Mouse (Mus musculus): Measurements from ENCODE around the gene Slc6a20a. TPM values are rescaled to one million over a fixed set of nuclear protein-coding genes. Genes with fewer than 3 reads are reported as not detected.

Slc6a20a gene
- polyA plus RNA-seq, 1 experiment from 2014 or later: 0.78 TPM

DNA sequence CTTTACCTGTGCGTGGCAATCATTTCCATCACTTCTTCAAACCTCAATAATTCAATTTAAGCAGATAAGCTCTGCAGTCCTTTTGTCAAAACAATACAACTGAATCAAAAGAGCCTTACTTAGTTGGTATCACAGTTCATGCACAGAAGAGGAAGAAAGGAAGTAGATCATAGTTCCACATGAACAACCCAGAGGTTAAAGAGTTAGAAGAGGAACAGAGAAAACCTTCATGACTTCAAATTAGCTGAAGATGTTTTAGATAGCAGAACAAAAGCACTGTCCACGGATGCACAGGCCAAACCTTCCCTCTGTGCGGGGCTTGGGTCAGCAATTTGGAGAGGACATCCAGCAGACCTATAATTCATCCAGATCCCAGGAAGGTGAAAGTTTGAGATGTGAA lies 47.0 kb downstream of the Slc6a20a start:
- Histone ChIP-seq H3K4me1 (no peaks in the 10 kb centered on the region), H3K36me3 (no peaks in the 10 kb centered on the region), H3K27me3 (no peaks in the 10 kb centered on the region), H3K9ac (no peak overlapping the region), H3K4me2 (no peak overlapping the region), H3K4me3 (replicated peaks) (no peak overlapping the region), H3K27ac (no peak overlapping the region), H3K9me3 (replicated peaks) (no peaks in the 10 kb centered on the region)
- no peak for ATAC-seq (replicated peaks; ENCODE audit: low FRiP score)
- 85% methylated on average over 3 of the region's 3 CpGs for WGBS

DNA sequence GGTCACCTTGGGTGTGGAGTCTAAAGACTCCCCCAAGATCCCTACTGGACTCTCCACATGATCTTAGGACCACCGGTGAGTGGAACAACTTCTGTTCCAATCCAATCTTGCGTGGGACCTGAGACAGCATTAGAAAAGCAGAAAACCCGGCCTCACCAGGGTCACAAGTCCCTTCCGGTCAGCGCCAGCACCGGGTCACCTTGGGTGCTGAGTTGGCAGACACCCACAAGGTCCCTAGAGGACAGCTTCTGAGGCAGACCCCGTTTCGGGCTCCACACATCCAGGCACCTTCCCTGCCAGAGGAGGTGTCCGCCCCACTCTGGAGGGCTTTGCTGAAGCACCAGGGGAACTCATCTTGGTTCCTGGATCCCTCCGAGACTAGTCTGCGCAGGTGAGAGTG lies 52.9 kb downstream of the Slc6a20a start:
- ATAC-seq (replicated peaks; ENCODE audit: low FRiP score): no peak

GRCm38 (mm10) chr9:123624741-123625140 lies 53.9 kb downstream of the Slc6a20a start:
- ATAC-seq (replicated peaks; ENCODE audit: low FRiP score): no peak
- Histone ChIP-seq H3K27me3 (no peaks in the 10 kb centered on the region), H3K9me3 (replicated peaks) (no peaks in the 10 kb centered on the region), H3K4me2 (no peak overlapping the region), H3K4me1 (no peaks in the 10 kb centered on the region), H3K4me3 (replicated peaks) (no peak overlapping the region), H3K9ac (no peak overlapping the region), H3K27ac (no peak overlapping the region), H3K36me3 (no peaks in the 10 kb centered on the region)
- WGBS: 82% methylated on average over 2 of the region's 2 CpGs

More for the DNA sequence above, 52.9 kb downstream of the Slc6a20a start:
- WGBS: 91% methylated on average over 11 of the region's 11 CpGs
- Histone ChIP-seq H3K4me2 (no peak overlapping the region), H3K4me1 (no peaks in the 10 kb centered on the region), H3K9ac (no peak overlapping the region), H3K36me3 (no peaks in the 10 kb centered on the region), H3K4me3 (replicated peaks) (no peak overlapping the region), H3K9me3 (replicated peaks) (no peaks in the 10 kb centered on the region), H3K27ac (no peak overlapping the region), H3K27me3 (no peaks in the 10 kb centered on the region)

DNA sequence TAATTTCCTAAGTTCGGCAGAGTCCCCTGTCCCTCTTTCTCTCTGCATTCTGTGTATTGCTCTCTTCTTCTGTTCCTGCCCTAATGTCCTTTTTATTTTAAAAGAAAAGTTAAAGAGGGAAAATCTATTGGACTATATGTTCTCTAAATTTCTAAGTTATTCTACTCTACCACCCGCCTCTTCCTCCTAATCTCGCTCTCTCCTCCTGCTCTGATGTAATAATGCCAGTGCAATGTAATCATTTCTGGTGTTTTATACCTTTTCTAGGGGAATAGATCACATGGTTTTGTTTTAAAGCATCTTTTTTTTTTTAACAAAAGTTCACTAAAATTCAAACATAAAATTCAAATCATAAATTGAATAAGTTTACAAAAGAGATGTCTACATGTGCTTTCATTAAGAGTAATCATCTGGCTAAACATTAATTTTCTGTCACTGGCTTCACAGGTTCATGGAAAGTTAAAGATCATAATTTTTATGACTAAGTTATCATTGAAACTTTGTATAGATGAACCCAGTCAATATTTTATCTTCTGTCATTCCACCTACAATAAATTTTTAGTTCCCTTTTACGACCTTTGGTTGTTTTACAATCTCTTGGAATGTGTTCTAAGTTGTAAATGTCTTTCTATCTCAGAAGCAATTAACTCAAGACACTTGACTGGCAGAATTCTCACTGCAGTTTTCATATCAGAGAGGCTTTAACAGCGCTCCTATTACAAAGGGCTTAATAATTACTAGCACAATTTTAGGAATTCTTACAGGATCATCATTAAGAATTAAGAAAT lies 58.2 kb downstream of the Slc6a20a start:
- Histone ChIP-seq H3K4me3 (replicated peaks) (no peak overlapping the region), H3K4me1 (no peaks in the 10 kb centered on the region), H3K9ac (no peak overlapping the region), H3K36me3 (no peaks in the 10 kb centered on the region), H3K27me3 (no peaks in the 10 kb centered on the region), H3K4me2 (no peak overlapping the region), H3K9me3 (replicated peaks) (no peaks in the 10 kb centered on the region), H3K27ac (no peak overlapping the region)
- no peak for ATAC-seq (replicated peaks; ENCODE audit: low FRiP score)
- WGBS: 71% methylated on average over 5 of the region's 5 CpGs

DNA sequence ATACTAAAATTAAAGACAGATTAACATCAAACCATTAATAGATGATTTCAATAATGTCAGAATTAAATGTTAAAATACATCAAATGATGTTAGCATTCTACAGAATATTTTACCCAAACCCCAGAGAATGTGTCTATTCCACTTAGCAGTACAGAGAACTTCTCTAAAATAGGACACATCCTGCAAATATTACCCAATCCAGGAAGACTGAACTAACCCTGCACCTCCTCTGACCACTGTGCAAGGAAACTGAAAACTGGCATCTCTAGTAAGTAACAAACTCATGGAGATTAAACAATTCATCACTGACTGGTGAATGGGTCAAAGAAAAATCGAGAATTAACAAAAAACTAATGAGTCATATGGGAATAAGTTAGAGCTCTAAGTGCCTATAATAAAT lies 77.2 kb downstream of the Slc6a20a start:
- Histone ChIP-seq H3K9me3 (replicated peaks) (no peaks in the 10 kb centered on the region), H3K4me2 (no peak overlapping the region), H3K4me1 (no peaks in the 10 kb centered on the region), H3K36me3 (0 out of 2 replicates have a peak, but pooled peaks cover 1% of the 10 kb centered on the region), H3K27me3 (no peaks in the 10 kb centered on the region), H3K27ac (no peak overlapping the region), H3K9ac (no peak overlapping the region), H3K4me3 (replicated peaks) (no peak overlapping the region)
- WGBS: 80% methylated on average over 1 of the region's 1 CpGs
- no peak for ATAC-seq (replicated peaks; ENCODE audit: low FRiP score)

DNA sequence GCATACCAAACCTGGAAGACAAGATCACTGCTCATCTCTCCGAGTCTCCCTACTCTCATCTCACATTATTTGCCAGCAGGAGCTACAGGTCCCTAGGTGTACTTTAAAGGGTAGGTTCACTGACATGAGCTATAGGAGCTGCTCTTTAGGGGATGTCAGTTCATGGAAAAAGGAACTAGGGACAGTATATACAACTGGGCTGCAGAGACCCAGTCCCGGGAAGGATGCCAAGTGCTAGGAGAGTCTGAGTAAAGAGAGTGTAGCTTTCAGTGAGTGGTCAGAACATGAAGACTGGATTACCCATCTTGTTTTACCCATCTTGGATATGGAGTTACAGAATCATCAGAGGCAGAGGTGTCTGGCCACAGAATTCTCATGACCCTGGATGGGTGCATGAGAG lies 81.3 kb downstream of the Slc6a20a start:
- WGBS: 93% methylated on average over 2 of the region's 2 CpGs
- Histone ChIP-seq H3K4me2 (no peak overlapping the region), H3K9me3 (replicated peaks) (no peaks in the 10 kb centered on the region), H3K36me3 (peaks cover 19% of the 10 kb centered on the region), H3K27me3 (no peaks in the 10 kb centered on the region), H3K27ac (no peak overlapping the region), H3K4me3 (replicated peaks) (no peak overlapping the region), H3K9ac (no peak overlapping the region), H3K4me1 (no peaks in the 10 kb centered on the region)
- ATAC-seq (replicated peaks; ENCODE audit: low FRiP score): no peak

- no peak overlapping the region for H3K4me3 ChIP-seq (replicated peaks)
- no peaks in the 10 kb centered on the region for H3K4me1 ChIP-seq
- H3K9ac ChIP-seq: no peak overlapping the region
- no peak overlapping the region for H3K27ac ChIP-seq
- no peaks in the 10 kb centered on the region for H3K9me3 ChIP-seq (replicated peaks)
- no peak for ATAC-seq (replicated peaks; ENCODE audit: low FRiP score)
- WGBS: 96% methylated on average over 2 of the region's 2 CpGs
- H3K4me2 ChIP-seq: no peak overlapping the region
- peaks cover 21% of the 10 kb centered on the region for H3K36me3 ChIP-seq
- no peaks in the 10 kb centered on the region for H3K27me3 ChIP-seq
Observed at GRCm38 (mm10) chr9:123596910-123597309, 81.8 kb downstream of the Slc6a20a start.

DNA sequence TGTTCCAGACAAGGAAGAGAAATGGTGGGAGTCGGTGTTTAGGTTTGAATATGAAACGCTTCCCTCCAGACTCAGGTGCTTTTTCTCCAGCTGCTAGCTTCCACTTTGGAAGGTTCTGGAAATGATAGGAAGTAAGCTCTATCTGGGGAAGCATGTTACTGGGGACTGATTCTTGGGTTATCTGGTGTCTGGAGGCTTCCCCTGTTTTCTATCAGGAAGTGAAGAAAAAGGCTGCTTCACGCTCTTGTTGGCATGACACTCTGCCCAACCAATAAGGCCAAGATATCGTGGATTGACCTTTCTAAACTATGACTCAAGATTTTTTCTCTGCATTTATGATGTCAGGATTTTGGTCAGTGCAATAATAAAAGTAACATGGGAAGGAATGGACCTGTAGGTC lies 83.5 kb downstream of the Slc6a20a start:
- H3K9ac ChIP-seq: no peak overlapping the region
- H3K36me3 ChIP-seq: peaks cover 30% of the 10 kb centered on the region

GRCm38 (mm10) chr9:123589240-123589910 lies 89.3 kb downstream of the Slc6a20a start:
- peak; percentile 70; the same call in 1 of the 2 replicates for ATAC-seq (replicated peaks; ENCODE audit: low FRiP score)
- no peak overlapping the region for H3K27ac ChIP-seq
- no peaks in the 10 kb centered on the region for H3K27me3 ChIP-seq
- no peaks in the 10 kb centered on the region for H3K9me3 ChIP-seq (replicated peaks)
- H3K4me3 ChIP-seq (replicated peaks): no peak overlapping the region
- H3K4me2 ChIP-seq: no peak overlapping the region
- no peaks in the 10 kb centered on the region for H3K4me1 ChIP-seq
- no peak overlapping the region for H3K9ac ChIP-seq
- 65% methylated on average over 7 of the region's 7 CpGs for WGBS
- peaks cover 57% of the 10 kb centered on the region for H3K36me3 ChIP-seq

More for the DNA sequence above, 83.5 kb downstream of the Slc6a20a start:
- no peak overlapping the region for H3K4me3 ChIP-seq (replicated peaks)
- H3K9me3 ChIP-seq (replicated peaks): no peaks in the 10 kb centered on the region
- H3K27me3 ChIP-seq: no peaks in the 10 kb centered on the region
- no peak overlapping the region for H3K27ac ChIP-seq
- no peaks in the 10 kb centered on the region for H3K4me1 ChIP-seq
- ATAC-seq (replicated peaks; ENCODE audit: low FRiP score): no peak
- no peak overlapping the region for H3K4me2 ChIP-seq
- 94% methylated on average over 4 of the region's 4 CpGs for WGBS

Other genes with a start within 250 kb of the Slc6a20a start
- 49.3 and 50.5 TPM in 2 replicates for gene Limd1, start 200.2 kb downstream of the Slc6a20a start, polyA plus RNA-seq (2015; fragmentation: Nextera tagmentation; extraction: Ambion mirVana)
- gene Sacm1l, start 149.1 kb downstream of the Slc6a20a start, polyA plus RNA-seq (2015; fragmentation: Nextera tagmentation; extraction: Ambion mirVana): 56.1 and 64.2 TPM in 2 replicates
- 2.2 and 2.7 TPM in 2 replicates for gene Slc6a20b, start 46.3 kb downstream of the Slc6a20a start, polyA plus RNA-seq (2015; fragmentation: Nextera tagmentation; extraction: Ambion mirVana)
- gene Ccr9, start 446 bp downstream of the Slc6a20a start, polyA plus RNA-seq (2015; fragmentation: Nextera tagmentation; extraction: Ambion mirVana): 0.08 and 0.12 TPM in 2 replicates
- 47.6 and 56.0 TPM in 2 replicates for gene Lztfl1, start 38.8 kb upstream of the Slc6a20a start, polyA plus RNA-seq (2015; fragmentation: Nextera tagmentation; extraction: Ambion mirVana)
- 0.29 TPM in 1 of 2 replicates, not detected in the other for gene Cxcr6, start 127.6 kb upstream of the Slc6a20a start, polyA plus RNA-seq (2015; fragmentation: Nextera tagmentation; extraction: Ambion mirVana)
- 12.4 and 15.1 TPM in 2 replicates for gene Fyco1, start 173.0 kb upstream of the Slc6a20a start, polyA plus RNA-seq (2015; fragmentation: Nextera tagmentation; extraction: Ambion mirVana)
- gene Xcr1, start 183.1 kb upstream of the Slc6a20a start, polyA plus RNA-seq (2015; fragmentation: Nextera tagmentation; extraction: Ambion mirVana): not detected in 2 replicates